Mouse (Mus musculus) forebrain, embryonic 10.5 days (tissue): ENCODE data around the gene Hhat. TPM values are rescaled to one million over a fixed set of nuclear protein-coding genes. Genes with fewer than 3 reads are reported as not detected.

Experiments
- DNase-seq: peaks from one replicate; pipeline ENCODE4 v3.0.0-alpha.2; 2017; ENCODE audit warnings: low spot score; ENCODE audit errors: extremely low spot score
- H3K27ac ChIP-seq: fragments of 300-500 bp; sonication (generic); 2 replicates; pipeline ENCODE4 v1.5.1; 2016; ENCODE audit warnings: mild to moderate bottlenecking
- H3K27me3 ChIP-seq: fragments of 300-500 bp; sonication (generic); 2 replicates; pipeline ENCODE4 v1.6.1; 2016; ENCODE audit warnings: mild to moderate bottlenecking; ENCODE audit not compliant: poor library complexity, severe bottlenecking
- H3K36me3 ChIP-seq: fragments of 300-500 bp; sonication (generic); replicated peaks from 2 replicates; pipeline ENCODE4 v1.6.1; 2016; ENCODE audit warnings: mild to moderate bottlenecking, moderate library complexity
- H3K4me1 ChIP-seq: fragments of 300-500 bp; sonication (generic); 2 replicates; pipeline ENCODE4 v1.6.1; 2016
- H3K4me3 ChIP-seq: fragments of 300-500 bp; sonication (generic); 2 replicates; pipeline ENCODE4 v1.5.1; 2016; ENCODE audit warnings: mild to moderate bottlenecking, moderate library complexity
- H3K9me3 ChIP-seq: fragments of 300-500 bp; sonication (generic); 2 replicates; pipeline ENCODE4 v1.6.1; 2016; ENCODE audit warnings: mild to moderate bottlenecking, moderate library complexity
- WGBS: fragments of 180-500 bp; shearing (Covaris S2); methylation state at CpG from one replicate; pipeline ENCODE4 v1.1.7; 2016; 5-methylcytosine and 5-hydroxymethylcytosine counted together
- polyA plus RNA-seq: library from polyadenylated mRNA; unstranded; fragments of >200 nt; fragmentation: Nextera tagmentation; extraction: Ambion mirVana; gene quantifications from 2 replicates; pipeline ENCODE4 v1.2.1, GENCODE M21; 2016

The Hhat gene
- polyA plus RNA-seq, 1 experiment from 2014 or later = 7.6 TPM

GRCm38 (mm10) chr1:192796201-192797010, 25.4 kb upstream of the Hhat start:
- DNase-seq = peak; percentile 53
- WGBS = 2% methylated on average over 18 of the region's 21 CpGs
- H3K27ac ChIP-seq = peak overlapping the region; percentile 67
- no peaks in the 10 kb centered on the region for H3K36me3 ChIP-seq
- peaks cover 19% of the 10 kb centered on the region for H3K27me3 ChIP-seq
- peaks cover 9% of the 10 kb centered on the region; the same call in 1 of the 2 replicates for H3K9me3 ChIP-seq
- H3K4me1 ChIP-seq = peaks cover 76% of the 10 kb centered on the region
- H3K4me3 ChIP-seq = peak overlapping the region; percentile 19; the same call in 1 of the 2 replicates

DNA sequence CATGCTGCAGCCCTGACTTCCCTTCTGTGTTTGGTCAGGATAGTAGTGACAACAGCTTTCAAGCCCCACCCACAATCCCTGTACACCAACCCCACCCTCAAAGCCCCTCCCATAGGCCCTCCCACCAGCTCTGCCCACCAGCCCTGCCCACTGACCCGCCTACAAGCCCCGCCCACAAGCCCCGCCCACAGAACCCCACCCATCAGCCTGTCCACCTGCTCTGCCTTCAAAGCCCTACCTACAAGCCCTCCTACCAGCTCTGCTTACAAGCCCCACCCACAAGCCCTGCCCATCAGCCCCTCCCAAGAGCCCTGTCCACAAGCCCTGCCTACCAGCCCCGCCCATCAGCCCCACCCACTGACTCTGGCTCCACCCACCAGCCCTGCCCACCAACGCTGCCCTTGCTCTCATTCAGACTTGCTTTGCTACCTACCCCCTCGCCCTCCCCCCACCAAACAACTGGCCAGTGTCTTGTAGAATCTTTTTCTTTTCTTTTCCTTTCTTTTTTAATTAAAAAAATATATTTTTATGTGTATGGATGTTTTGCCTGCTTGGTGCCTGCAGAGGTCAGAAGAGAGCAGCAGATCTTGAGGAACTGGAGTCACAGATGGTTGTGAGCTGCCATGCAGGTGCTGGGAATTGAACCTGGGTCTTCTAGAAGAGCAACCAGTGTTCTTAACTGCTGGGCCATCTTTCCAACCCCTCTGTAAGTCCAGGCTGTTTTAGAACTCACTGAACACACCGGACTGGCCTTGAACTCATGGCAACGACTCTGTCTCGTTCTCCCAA, 24.1 kb upstream of the Hhat start:
- Histone ChIP-seq H3K27me3 (peaks cover 19% of the 10 kb centered on the region), H3K36me3 (no peaks in the 10 kb centered on the region), H3K27ac (no peak overlapping the region; the same call in 1 of the 2 replicates), H3K4me1 (peaks cover 78% of the 10 kb centered on the region), H3K9me3 (peaks cover 9% of the 10 kb centered on the region; the same call in 1 of the 2 replicates), H3K4me3 (no peak overlapping the region)
- no peak for DNase-seq
- WGBS = 54% methylated on average over 9 of the region's 9 CpGs

DNA sequence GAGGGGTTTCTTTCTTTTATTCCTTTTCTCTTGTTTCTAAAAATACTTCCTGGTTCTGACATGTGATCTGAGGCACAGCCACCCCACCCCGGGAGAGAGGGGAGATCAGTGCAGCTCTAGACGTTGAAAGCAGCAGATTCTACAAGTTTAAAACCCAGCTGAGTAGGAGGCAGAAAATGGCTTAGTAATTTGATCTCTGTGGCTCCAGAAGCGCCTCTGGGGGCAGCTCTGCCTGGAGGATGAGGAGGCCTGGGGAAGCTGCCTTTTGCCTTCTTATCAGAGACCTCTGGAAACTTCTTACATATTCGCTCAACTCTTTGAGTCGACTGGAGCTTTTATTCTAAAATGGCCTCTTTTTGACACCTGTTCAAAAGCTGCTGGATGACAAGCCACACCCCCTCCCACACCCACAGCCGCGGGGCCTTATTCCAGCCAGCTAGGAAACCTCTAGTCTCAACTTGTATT, 20.9 kb upstream of the Hhat start:
- peak overlapping the region; percentile 56; the same call in 1 of the 2 replicates for H3K27ac ChIP-seq
- WGBS = 11% methylated on average over 7 of the region's 7 CpGs
- no peak for DNase-seq

GRCm38 (mm10) chr1:192790442-192790841, 19.4 kb upstream of the Hhat start:
- H3K4me1 ChIP-seq = peaks cover 58% of the 10 kb centered on the region
- DNase-seq = no peak
- WGBS = 75% methylated on average over 4 of the region's 4 CpGs

More for the DNA sequence above, 20.9 kb upstream of the Hhat start:
- Histone ChIP-seq H3K4me3 (no peak overlapping the region), H3K27me3 (peaks cover 6% of the 10 kb centered on the region; the same call in 1 of the 2 replicates), H3K9me3 (peaks cover 9% of the 10 kb centered on the region; the same call in 1 of the 2 replicates), H3K4me1 (peaks cover 61% of the 10 kb centered on the region), H3K36me3 (no peaks in the 10 kb centered on the region)

DNA sequence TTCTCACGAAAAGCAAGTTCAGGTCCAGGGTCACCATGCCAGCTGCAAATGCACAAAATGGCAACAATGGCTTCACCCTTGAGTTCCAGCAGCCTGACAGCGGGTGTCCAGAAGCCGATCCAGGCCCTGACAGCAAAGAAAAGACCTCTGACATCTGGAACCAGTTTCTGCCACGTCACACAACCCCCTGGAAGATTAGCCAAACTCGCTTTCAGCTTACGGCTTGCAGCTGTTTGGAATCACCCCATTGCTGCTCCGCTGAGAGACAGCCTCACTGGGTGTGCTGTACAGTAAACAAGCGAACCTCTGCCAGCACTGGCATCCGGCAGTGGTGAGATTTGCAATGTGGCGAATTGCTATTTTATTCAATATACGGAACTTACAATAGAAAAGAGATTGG, 18.8 kb upstream of the Hhat start:
- Histone ChIP-seq H3K36me3 (no peaks in the 10 kb centered on the region), H3K27ac (peak overlapping the region; percentile 25; the same call in 1 of the 2 replicates), H3K27me3 (peaks cover 6% of the 10 kb centered on the region), H3K9me3 (peaks cover under 1% of the 10 kb centered on the region; the same call in 1 of the 2 replicates), H3K4me1 (peaks cover 62% of the 10 kb centered on the region), H3K4me3 (no peak overlapping the region)
- no peak for DNase-seq
- 64% methylated on average over 11 of the region's 11 CpGs for WGBS

More at GRCm38 (mm10) chr1:192790442-192790841, 19.4 kb upstream of the Hhat start:
- Histone ChIP-seq H3K9me3 (peaks cover 7% of the 10 kb centered on the region; the same call in 1 of the 2 replicates), H3K27ac (peak overlapping the region; percentile 25; the same call in 1 of the 2 replicates), H3K36me3 (no peaks in the 10 kb centered on the region), H3K4me3 (no peak overlapping the region), H3K27me3 (peaks cover 6% of the 10 kb centered on the region)

DNA sequence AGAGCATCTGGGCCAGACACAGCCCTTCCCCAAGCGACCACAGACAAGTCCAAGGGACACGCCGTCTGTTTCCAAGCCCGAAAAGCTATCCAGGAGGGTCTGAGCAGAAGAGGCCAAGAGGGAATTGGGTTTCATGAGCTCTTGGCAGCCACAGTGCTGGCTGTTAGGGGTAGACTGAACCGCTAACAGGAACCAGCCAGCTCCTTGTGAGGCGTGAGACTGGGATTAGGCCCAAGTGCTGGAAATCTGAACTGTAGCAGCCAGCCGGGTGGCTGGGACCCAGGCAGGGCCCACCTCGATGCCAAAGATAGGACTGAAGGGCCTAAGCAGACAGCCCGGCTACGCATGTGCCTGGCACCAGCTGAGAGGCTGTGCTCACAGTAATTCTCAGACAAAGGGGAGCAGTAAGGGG, 18.1 kb upstream of the Hhat start:
- peak overlapping the region; percentile 72 for H3K27ac ChIP-seq
- H3K4me1 ChIP-seq = peaks cover 62% of the 10 kb centered on the region
- H3K9me3 ChIP-seq = no peaks in the 10 kb centered on the region
- H3K4me3 ChIP-seq = no peak overlapping the region
- no peaks in the 10 kb centered on the region for H3K36me3 ChIP-seq
- 77% methylated on average over 10 of the region's 10 CpGs for WGBS
- H3K27me3 ChIP-seq = peaks cover 7% of the 10 kb centered on the region
- no peak for DNase-seq

- Histone ChIP-seq H3K9me3 (no peaks in the 10 kb centered on the region), H3K4me1 (peaks cover 38% of the 10 kb centered on the region), H3K27ac (0 out of 2 replicates have a peak overlapping the region, but pooled peaks have one; percentile 20), H3K4me3 (no peak overlapping the region), H3K36me3 (no peaks in the 10 kb centered on the region), H3K27me3 (peaks cover 16% of the 10 kb centered on the region)
- no peak for DNase-seq
- WGBS = 82% methylated on average over 1 of the region's 1 CpGs
Measured at GRCm38 (mm10) chr1:192786194-192786593, 15.2 kb upstream of the Hhat start.

- Histone ChIP-seq H3K9me3 (no peaks in the 10 kb centered on the region), H3K4me1 (peaks cover 35% of the 10 kb centered on the region), H3K27ac (no peak overlapping the region), H3K36me3 (no peaks in the 10 kb centered on the region), H3K27me3 (peaks cover 16% of the 10 kb centered on the region), H3K4me3 (no peak overlapping the region)
- no peak for DNase-seq
- 78% methylated on average over 17 of the region's 17 CpGs for WGBS
Measured at GRCm38 (mm10) chr1:192785046-192785961, 14.3 kb upstream of the Hhat start.

DNA sequence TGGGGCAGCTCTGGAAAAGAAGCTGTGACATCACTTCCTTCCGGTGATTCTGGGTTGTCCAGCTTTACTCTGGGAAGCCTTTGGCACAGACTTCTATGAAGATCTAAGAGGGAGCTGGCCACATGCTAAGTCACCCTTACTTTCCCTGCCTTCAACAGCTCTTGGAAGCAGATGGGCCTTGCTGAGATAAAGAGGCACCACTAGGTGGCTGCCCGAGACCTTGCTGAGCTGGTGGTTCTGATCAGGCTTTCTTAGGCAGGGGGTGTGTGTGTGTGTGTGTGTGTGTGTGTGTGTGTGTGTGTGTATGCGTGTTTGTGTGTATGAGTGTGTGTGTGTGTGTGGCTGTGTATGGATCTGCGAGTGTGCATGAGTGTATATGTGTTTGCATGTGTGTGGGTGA, 13.4 kb upstream of the Hhat start:
- Histone ChIP-seq H3K27me3 (peaks cover 16% of the 10 kb centered on the region), H3K4me1 (peaks cover 27% of the 10 kb centered on the region), H3K4me3 (no peak overlapping the region), H3K36me3 (no peaks in the 10 kb centered on the region), H3K27ac (no peak overlapping the region), H3K9me3 (no peaks in the 10 kb centered on the region)
- DNase-seq = peak; percentile 51
- 32% methylated on average over 4 of the region's 4 CpGs for WGBS

DNA sequence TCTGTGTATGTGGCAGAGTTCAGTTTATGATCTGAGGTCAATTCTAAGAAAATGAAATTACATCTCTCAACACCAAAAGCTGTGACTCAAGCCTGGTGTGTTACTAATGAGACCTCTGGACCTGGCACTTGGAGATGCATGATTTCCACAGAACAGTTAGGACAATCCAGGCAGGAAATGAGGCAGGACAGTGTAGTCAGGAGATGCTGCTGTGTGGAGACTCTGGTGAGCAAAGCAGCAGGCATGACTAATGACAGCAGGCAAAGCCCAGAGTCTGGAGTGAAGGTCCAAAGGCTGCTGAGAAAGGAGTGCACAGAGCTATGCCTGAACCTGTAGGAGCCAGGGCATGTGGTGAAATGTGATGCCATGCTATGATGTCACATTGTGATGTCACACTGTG, 10.2 kb upstream of the Hhat start:
- no peaks in the 10 kb centered on the region for H3K36me3 ChIP-seq
- H3K27ac ChIP-seq = no peak overlapping the region
- H3K4me1 ChIP-seq = peaks cover 23% of the 10 kb centered on the region
- peaks cover 10% of the 10 kb centered on the region for H3K27me3 ChIP-seq
- H3K9me3 ChIP-seq = no peaks in the 10 kb centered on the region
- no peak for DNase-seq
- no peak overlapping the region for H3K4me3 ChIP-seq

GRCm38 (mm10) chr1:192778869-192779514, 8.0 kb upstream of the Hhat start:
- peak overlapping the region; percentile 5; the same call in 1 of the 2 replicates for H3K27ac ChIP-seq
- no peaks in the 10 kb centered on the region for H3K9me3 ChIP-seq
- peaks cover 8% of the 10 kb centered on the region for H3K27me3 ChIP-seq
- no peak overlapping the region for H3K4me3 ChIP-seq
- no peak for DNase-seq
- H3K4me1 ChIP-seq = peaks cover 11% of the 10 kb centered on the region
- no peaks in the 10 kb centered on the region for H3K36me3 ChIP-seq
- WGBS = 65% methylated on average over 6 of the region's 6 CpGs
